Mouse (Mus musculus) liver, embryonic 11.5 days (tissue): ENCODE measurements around the gene Tacc3. TPM values are rescaled to one million over a fixed set of nuclear protein-coding genes. Genes with fewer than 3 reads are reported as not detected.
A peak's percentile ranks its signal among the peaks of the same experiment; 100 is the strongest.

Experiments used
- ATAC-seq: fragments of 200-750 bp; cut with Nextera tagmentation; replicated peaks from 2 replicates; pipeline ENCODE4 v1.8.0; 2017; ENCODE audit warnings: moderate number of reproducible peaks, mild to moderate bottlenecking, moderate TSS enrichment, moderate library complexity; ENCODE audit not compliant: low FRiP score
- DNase-seq: peaks from one replicate; pipeline ENCODE4 v3.0.0-alpha.2; 2017; ENCODE audit warnings: low spot score
- H3K27ac ChIP-seq: fragments of 300-500 bp; sonication (generic); 2 replicates; pipeline ENCODE4 v1.5.1; 2014; ENCODE audit warnings: mild to moderate bottlenecking, low read depth, low read length, control low read depth
- H3K27me3 ChIP-seq: fragments of 300-500 bp; sonication (generic); replicated peaks from 2 replicates; pipeline ENCODE4 v1.6.1; 2014; ENCODE audit warnings: low read length, mixed read lengths; ENCODE audit not compliant: control insufficient read depth, insufficient read depth
- H3K36me3 ChIP-seq: fragments of 300-500 bp; sonication (generic); 2 replicates; pipeline ENCODE4 v1.6.1; 2014; ENCODE audit warnings: mild to moderate bottlenecking, low read length, moderate library complexity, mixed read lengths; ENCODE audit not compliant: control insufficient read depth, insufficient read depth
- H3K4me1 ChIP-seq: fragments of 300-500 bp; sonication (generic); replicated peaks from 2 replicates; pipeline ENCODE4 v1.6.1; 2014; ENCODE audit warnings: low read length, mixed read lengths; ENCODE audit not compliant: control insufficient read depth, insufficient read depth
- H3K4me2 ChIP-seq: fragments of 300-500 bp; sonication (generic); 2 replicates; pipeline ENCODE4 v1.6.1; 2014; ENCODE audit warnings: mild to moderate bottlenecking, control low read depth, moderate library complexity
- H3K4me3 ChIP-seq: fragments of 300-500 bp; sonication (generic); 2 replicates; pipeline ENCODE4 v1.5.1; 2014; ENCODE audit warnings: low read depth, low read length, control low read depth
- H3K9ac ChIP-seq: fragments of 300-500 bp; sonication (generic); 2 replicates; pipeline ENCODE4 v1.6.1; 2014; ENCODE audit warnings: low read depth, low read length, control low read depth
- H3K9me3 ChIP-seq: fragments of 300-500 bp; sonication (generic); 2 replicates; pipeline ENCODE4 v1.6.1; 2016; ENCODE audit warnings: low read length, inconsistent platforms, mixed read lengths; ENCODE audit not compliant: control insufficient read depth
- WGBS: fragments of 180-500 bp; shearing (Covaris S2); extraction: QIAGEN DNeasy Blood & Tissue Kit; methylation state at CpG from one replicate; pipeline ENCODE4 v1.1.7; 2014; 5-methylcytosine and 5-hydroxymethylcytosine counted together
- polyA plus RNA-seq: library from polyadenylated mRNA; unstranded; fragments of >200 nt; fragmentation: Nextera tagmentation; extraction: Ambion mirVana; gene quantifications from 2 replicates; pipeline ENCODE4 v1.2.1, GENCODE M21; 2014

The Tacc3 gene
- polyA plus RNA-seq, 1 experiment from 2014 or later: 229 TPM

DNA sequence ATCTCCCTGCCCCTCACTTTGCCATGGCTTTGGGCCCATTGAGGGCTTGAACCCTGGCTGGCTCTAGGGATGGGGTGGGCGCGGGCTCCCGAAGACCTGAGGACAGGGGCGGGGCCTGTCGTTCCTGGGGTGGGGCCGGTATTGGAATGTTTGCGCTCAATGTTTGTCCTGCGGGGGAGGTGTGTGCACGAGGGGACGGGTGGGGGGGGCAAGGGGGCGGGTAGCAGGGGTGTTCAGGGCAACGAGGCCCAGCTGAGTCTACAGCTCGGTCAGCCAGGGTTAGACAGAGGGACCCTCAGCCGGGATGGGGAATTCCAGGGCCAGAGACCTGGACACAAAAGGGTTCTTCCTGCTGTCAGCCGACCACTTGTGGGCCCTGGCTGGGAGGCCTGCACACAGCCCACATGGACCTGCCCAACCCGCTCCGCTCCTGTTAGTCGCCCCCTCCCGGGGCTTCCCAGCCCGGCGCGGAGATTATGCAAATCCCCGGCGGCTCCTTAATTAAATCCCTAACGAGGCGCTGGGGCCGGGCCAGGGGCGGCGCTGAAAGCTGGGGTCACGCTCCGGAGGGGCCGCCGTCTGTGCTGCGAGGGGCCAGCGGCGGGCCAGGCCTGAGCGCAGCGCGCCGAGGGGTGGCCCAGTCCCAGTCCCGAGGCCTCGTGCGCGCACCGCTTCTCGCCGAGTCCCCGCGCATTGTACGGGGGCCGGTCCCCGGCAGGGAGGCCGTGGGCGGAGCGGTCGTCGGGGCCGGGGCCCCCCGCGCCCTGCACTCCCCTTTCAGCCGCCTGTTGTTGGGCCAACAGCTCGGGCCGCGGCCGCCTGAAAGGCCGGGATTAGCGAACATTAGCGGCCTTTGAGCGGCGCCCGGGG, 37.2 kb downstream of the Tacc3 start:
- Histone ChIP-seq H3K27ac (peak overlapping the region; percentile 73), H3K9ac (peak overlapping the region; percentile 68), H3K4me2 (peak overlapping the region; percentile 84), H3K27me3 (peaks cover 54% of the 10 kb centered on the region), H3K36me3 (no peaks in the 10 kb centered on the region), H3K4me1 (peaks cover 38% of the 10 kb centered on the region), H3K4me3 (peak overlapping the region; percentile 52), H3K9me3 (no peaks in the 10 kb centered on the region)
- WGBS: 7% methylated on average over 71 of the region's 71 CpGs
- ATAC-seq (peak; percentile 54), DNase-seq (peak; percentile 63)

DNA sequence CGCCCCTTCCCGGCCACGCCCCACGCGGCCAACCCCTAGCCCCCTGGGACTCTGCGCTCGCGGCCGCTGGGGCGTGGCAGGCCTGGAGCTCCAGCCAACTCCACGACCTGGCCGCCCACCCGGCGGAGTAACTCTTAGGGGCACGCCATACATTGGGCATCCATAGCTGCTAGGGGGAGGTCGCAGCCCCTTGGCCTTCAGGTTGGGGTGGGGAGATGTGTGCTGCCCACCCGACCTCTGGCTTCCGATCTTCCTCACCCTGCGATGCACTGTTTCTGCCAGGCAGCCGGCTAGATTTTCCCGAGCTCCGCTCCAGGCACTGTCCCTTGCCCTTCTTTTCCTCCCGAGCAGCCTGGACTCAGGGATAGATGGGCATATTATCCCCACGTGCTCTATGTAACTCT, 37.8 kb downstream of the Tacc3 start:
- Histone ChIP-seq H3K4me3 (peak overlapping the region; percentile 52), H3K36me3 (no peaks in the 10 kb centered on the region), H3K27me3 (peaks cover 58% of the 10 kb centered on the region), H3K4me1 (peaks cover 43% of the 10 kb centered on the region), H3K4me2 (peak overlapping the region; percentile 84), H3K9me3 (no peaks in the 10 kb centered on the region), H3K27ac (peak overlapping the region; percentile 73; the same call in 1 of the 2 replicates), H3K9ac (peak overlapping the region; percentile 68)
- ATAC-seq (peak; percentile 24; the same call in 1 of the 2 replicates), DNase-seq (no peak)
- WGBS: 6% methylated on average over 24 of the region's 24 CpGs

DNA sequence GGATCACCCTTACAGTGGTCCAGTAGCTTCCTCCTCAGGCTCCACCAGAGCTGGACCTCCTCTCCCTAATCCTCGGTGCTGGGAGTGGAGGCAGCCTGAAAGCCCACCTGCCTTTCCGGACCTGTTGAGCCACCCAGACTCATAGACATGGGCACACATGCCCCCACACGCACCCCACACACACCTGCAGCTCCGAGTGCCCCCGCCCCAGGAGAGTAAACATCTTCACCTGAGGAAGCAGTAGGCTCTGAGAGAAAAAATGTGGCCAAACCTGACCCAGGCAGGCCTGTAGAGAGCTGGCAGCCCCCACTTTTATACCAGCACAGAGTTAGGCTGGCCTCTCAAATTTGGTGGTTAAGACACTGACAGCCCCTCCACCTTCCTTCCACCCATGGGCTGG, 38.5 kb downstream of the Tacc3 start:
- 65% methylated on average over 5 of the region's 5 CpGs for WGBS
- no peak overlapping the region for H3K4me2 ChIP-seq
- no peak overlapping the region for H3K9ac ChIP-seq
- no peak overlapping the region for H3K4me3 ChIP-seq
- no peaks in the 10 kb centered on the region for H3K9me3 ChIP-seq
- DNase-seq (no peak), ATAC-seq (no peak)
- H3K36me3 ChIP-seq: no peaks in the 10 kb centered on the region
- peaks cover 43% of the 10 kb centered on the region for H3K4me1 ChIP-seq
- H3K27me3 ChIP-seq: peaks cover 58% of the 10 kb centered on the region
- no peak overlapping the region for H3K27ac ChIP-seq

DNA sequence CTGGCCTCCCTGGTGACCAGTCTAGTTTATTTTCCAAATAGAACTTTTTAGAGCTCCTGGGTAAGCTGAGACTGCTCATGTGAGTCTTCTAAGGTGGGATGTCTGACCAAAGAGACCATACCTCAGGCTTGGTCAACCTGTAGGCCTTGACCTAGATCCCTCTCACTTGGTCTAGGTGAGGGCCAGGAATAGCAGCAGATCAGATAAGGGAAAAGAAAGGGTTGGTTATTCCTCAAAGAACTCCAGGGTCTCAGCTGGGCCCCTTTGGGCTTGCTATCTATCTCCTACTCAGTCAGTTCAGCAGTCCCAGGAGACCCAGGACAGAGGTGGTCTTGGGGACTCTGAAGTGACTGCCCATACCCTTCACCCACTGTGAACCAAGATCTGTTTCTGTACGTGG, 39.6 kb downstream of the Tacc3 start:
- Histone ChIP-seq H3K9me3 (no peaks in the 10 kb centered on the region), H3K4me2 (no peak overlapping the region), H3K27me3 (peaks cover 56% of the 10 kb centered on the region), H3K4me3 (no peak overlapping the region), H3K9ac (no peak overlapping the region), H3K4me1 (peaks cover 36% of the 10 kb centered on the region), H3K36me3 (no peaks in the 10 kb centered on the region), H3K27ac (no peak overlapping the region)
- 52% methylated on average over 1 of the region's 1 CpGs for WGBS
- DNase-seq (no peak), ATAC-seq (no peak)

DNA sequence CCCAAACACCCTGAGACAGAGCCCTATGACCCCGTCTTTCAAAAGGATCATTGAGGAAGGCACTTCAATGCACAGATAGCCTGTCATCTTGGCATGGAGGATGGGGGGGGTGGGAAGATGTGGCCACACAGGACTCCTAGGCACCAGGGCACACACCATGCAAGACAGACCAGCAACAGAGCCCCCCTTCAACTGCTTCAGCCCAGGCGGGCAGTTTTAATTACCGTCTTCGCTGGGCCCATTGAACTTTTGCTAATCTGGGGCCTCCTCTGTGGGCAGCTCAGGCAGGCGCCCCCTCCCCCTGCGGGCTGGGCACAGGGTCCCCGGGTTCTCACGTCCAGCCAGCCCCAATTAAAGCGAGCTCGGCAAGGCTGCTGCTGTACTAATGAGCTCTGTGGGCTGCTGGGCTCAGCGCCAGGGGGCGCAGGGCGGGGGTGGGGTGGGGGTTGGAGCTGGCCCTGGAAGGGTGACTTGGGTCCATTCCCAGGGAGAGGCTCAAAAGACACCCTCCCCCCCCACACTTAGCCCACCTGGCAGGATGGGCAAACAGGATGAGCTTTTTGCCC, 40.1 kb downstream of the Tacc3 start:
- 39% methylated on average over 13 of the region's 13 CpGs for WGBS
- Histone ChIP-seq H3K36me3 (no peaks in the 10 kb centered on the region), H3K9me3 (no peaks in the 10 kb centered on the region), H3K4me1 (peaks cover 32% of the 10 kb centered on the region), H3K27ac (no peak overlapping the region), H3K4me2 (no peak overlapping the region), H3K27me3 (peaks cover 56% of the 10 kb centered on the region), H3K4me3 (no peak overlapping the region), H3K9ac (no peak overlapping the region)
- no peak for ATAC-seq
- DNase-seq: no peak

DNA sequence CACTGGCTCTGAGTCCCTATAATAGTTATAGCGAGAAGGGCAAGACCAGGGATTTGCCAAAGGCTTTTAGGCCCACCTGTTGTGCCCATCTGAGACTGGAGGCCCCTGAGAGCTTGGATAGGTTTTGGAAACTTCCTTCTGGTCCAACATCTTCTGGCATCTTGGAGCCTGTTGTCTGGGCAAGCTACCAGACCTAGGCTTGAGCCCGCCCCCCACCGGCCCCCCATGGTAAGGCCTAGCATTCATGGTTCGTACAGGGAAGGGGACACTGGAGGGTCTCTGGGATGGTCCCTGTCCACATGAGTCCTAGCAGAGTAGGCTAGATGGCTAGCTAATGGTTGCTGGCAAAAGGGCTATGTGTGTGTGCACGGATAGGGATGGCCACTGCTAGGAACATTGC, 40.7 kb downstream of the Tacc3 start:
- H3K4me1 ChIP-seq: peaks cover 32% of the 10 kb centered on the region
- no peak overlapping the region for H3K4me3 ChIP-seq
- H3K4me2 ChIP-seq: no peak overlapping the region
- no peak overlapping the region for H3K9ac ChIP-seq
- H3K9me3 ChIP-seq: no peaks in the 10 kb centered on the region
- peaks cover 56% of the 10 kb centered on the region for H3K27me3 ChIP-seq
- DNase-seq (no peak), ATAC-seq (no peak)
- WGBS: 93% methylated on average over 5 of the region's 5 CpGs
- no peak overlapping the region for H3K27ac ChIP-seq
- no peaks in the 10 kb centered on the region for H3K36me3 ChIP-seq

DNA sequence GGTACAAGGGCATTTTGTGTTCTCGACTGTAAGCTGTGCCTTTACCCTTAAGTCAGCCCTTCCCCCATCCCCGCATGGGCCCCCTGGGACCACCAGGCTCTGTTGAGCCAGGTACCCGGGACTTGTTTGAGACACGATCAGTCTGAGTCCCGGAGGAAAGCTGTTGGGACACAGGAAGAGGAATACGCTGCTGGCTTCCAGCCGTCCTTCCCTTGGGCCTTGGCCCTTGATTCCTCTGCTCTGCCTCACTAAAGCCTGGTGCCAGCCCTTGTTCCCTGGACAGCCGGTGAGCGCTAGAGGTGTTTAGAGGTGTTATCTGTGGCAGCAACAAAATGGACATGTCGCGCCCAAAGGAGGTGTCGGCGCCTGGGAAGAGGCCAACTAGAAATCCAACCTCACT, 42.1 kb downstream of the Tacc3 start:
- Histone ChIP-seq H3K4me1 (peaks cover 29% of the 10 kb centered on the region), H3K9me3 (no peaks in the 10 kb centered on the region), H3K27ac (no peak overlapping the region), H3K27me3 (peaks cover 43% of the 10 kb centered on the region), H3K4me3 (no peak overlapping the region), H3K4me2 (peak overlapping the region; percentile 6; the same call in 1 of the 2 replicates), H3K36me3 (no peaks in the 10 kb centered on the region), H3K9ac (no peak overlapping the region)
- 32% methylated on average over 13 of the region's 13 CpGs for WGBS
- DNase-seq: no peak
- no peak for ATAC-seq

DNA sequence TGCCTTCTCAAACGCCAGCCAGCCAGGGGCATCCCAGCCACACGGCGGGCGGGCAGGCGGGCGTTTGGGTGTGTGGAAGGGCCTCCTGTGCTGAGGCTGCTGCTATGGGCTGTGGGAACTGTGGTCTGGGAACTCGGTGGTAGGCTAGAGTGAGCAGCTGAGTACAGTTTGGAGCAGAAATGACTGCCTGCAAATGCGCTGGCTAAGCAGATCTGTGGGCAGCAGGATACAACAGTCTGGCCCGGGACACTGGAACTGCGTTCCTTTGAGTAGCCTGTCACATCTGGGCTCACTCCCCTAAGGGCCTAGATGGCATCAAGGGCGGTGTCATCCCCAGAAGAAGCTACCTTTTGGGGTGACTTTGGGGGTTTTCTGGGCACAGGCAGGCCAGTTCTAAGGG, 43.9 kb downstream of the Tacc3 start:
- no peak for DNase-seq
- WGBS: 88% methylated on average over 11 of the region's 11 CpGs
- no peak for ATAC-seq
- Histone ChIP-seq H3K4me1 (peaks cover 34% of the 10 kb centered on the region), H3K27me3 (peaks cover 26% of the 10 kb centered on the region), H3K36me3 (no peaks in the 10 kb centered on the region), H3K4me2 (no peak overlapping the region), H3K27ac (no peak overlapping the region), H3K4me3 (no peak overlapping the region), H3K9me3 (no peaks in the 10 kb centered on the region), H3K9ac (no peak overlapping the region)

DNA sequence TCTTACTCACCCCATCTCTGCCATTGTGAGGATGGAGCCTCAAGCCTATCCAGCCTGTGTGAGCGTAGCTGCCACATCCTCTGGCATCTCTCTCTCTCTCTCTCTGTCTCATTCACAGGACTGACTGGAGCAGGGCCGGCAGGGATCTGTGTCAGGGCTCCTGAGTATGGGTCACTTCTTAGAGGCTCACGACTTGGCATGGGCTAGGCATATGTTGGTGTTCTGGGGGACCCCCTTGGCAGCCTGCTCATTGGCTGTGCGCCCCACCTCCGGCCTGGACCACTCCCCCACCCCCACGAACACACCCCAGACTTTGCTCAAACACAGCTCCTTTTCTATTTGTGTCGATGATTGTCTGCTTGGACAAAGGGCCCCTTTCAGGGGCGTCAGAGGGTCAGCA, 46.1 kb downstream of the Tacc3 start:
- Histone ChIP-seq H3K27me3 (peaks cover 11% of the 10 kb centered on the region; the same call in 1 of the 2 replicates), H3K9me3 (no peaks in the 10 kb centered on the region), H3K4me2 (no peak overlapping the region), H3K9ac (no peak overlapping the region), H3K4me3 (no peak overlapping the region), H3K27ac (no peak overlapping the region), H3K4me1 (peaks cover 27% of the 10 kb centered on the region), H3K36me3 (no peaks in the 10 kb centered on the region)
- WGBS: 68% methylated on average over 8 of the region's 8 CpGs
- ATAC-seq (no peak), DNase-seq (no peak)
